Mouse (Mus musculus): ENCODE measurements around the gene Pkd1l3.

GRCm38 (mm10) chr8:109707921-109708320, 93.6 kb downstream of the Pkd1l3 start:
- no peak for TF ChIP-seq CTCF (IDR thresholded peaks at IDR 0.05; ENCODE audit: extremely low read depth, insufficient read length, insufficient replicate concordance, low read depth, low read length)
- TF ChIP-seq POLR2A (IDR thresholded peaks at IDR 0.05; ENCODE audit: low read depth, low read length), result no peak

Data from small intestine, adult 2 months (tissue).